Mouse (Mus musculus): ENCODE results near the gene Foxb2.

DNA sequence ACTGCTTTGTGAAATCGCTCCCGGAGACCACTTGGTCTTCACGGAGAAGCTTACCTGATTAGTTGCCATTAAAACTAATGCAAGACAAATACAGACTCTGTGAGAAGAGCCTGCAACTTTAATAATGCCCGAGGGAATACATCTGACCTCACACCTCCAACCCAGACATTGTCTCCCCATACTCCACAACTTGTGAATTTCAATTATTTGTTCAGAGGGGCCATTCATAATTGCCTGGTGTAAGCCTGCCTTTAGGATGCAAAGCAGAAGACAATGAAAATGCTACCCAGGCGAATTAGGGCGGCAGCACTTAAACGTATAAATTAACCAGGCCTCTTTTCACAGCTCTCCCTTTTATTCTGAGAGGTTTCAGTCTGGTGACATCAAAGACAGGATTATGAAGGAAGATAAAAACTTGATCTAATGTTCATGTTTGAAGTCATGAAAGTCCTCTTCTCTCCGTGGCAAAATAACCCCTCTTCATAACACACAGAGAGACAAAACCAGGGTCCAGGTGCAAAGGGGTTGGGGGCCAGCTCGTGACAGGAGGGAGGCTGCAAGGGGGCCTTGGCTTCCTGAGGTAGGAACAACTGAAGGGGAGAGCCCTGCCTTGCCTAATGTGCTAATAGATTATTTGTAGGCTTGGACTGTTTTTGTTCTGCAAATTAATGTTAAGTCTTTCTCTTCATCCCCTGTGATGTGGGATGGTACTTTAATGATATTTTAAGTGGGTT is 31.9 kb downstream of the Foxb2 start:
- TF ChIP-seq CTCF (IDR thresholded peaks at IDR 0.05; ENCODE audit: borderline replicate concordance, extremely low read depth, insufficient read depth, insufficient read length) (no peak), POLR2A (IDR thresholded peaks at IDR 0.05; ENCODE audit: borderline replicate concordance, extremely low read depth, insufficient read depth, insufficient read length, poor library complexity, severe bottlenecking) (no peak)
